Mouse (Mus musculus) hematopoietic stem cell, adult 5-6 weeks (primary cell): Measurements from ENCODE around the gene Nav1. TPM values are rescaled to one million over a fixed set of nuclear protein-coding genes. Genes with fewer than 3 reads are reported as not detected.
A peak's percentile ranks its signal among the peaks of the same experiment; 100 is the strongest.

Source experiments
- ATAC-seq, 2 experiments: fragments of 125-278 bp in 1 of 2; replicated peaks in 1 of 2; 2 replicates each; pipeline ENCODE4 v1.8.0; 2016 to 2017; ENCODE audit warnings: inconsistent platforms in 2 of 2, mild to moderate bottlenecking in 2 of 2, moderate number of reproducible peaks in 2 of 2, low read depth in 1 of 2, moderate TSS enrichment in 1 of 2; ENCODE audit not compliant: low FRiP score in 2 of 2, poor library complexity in 2 of 2, severe bottlenecking in 2 of 2, insufficient read depth in 1 of 2, low TSS enrichment in 1 of 2
- total RNA-seq: library from RNA; stranded (forward); fragments of 172-1452, 232-1000 nt; gene quantifications from 2 replicates; pipeline ENCODE4 v1.2.3, GENCODE M21; 2017

Gene Nav1
- 4.7 and 7.0 TPM in 2 replicates for total RNA-seq

- ATAC-seq: no peak
Measured at GRCm38 (mm10) chr1:135607019-135607418, at the start of gene Nav1. Gene Nav1, minus strand, starts transcription at chr1:135607295.

GRCm38 (mm10) chr1:135653909-135654308, 46.8 kb upstream of the Nav1 start:
- no peak for ATAC-seq

- ATAC-seq: no peak
Measured at GRCm38 (mm10) chr1:135645459-135646195, 38.5 kb upstream of the Nav1 start.

GRCm38 (mm10) chr1:135644110-135644509, 37.0 kb upstream of the Nav1 start:
- ATAC-seq: no peak

GRCm38 (mm10) chr1:135643691-135644090, 36.6 kb upstream of the Nav1 start:
- ATAC-seq: no peak

GRCm38 (mm10) chr1:135639853-135640252, 32.8 kb upstream of the Nav1 start:
- ATAC-seq: no peak

GRCm38 (mm10) chr1:135639093-135639492, 32.0 kb upstream of the Nav1 start:
- no peak for ATAC-seq

GRCm38 (mm10) chr1:135637574-135638008, 30.5 kb upstream of the Nav1 start:
- ATAC-seq: no peak

GRCm38 (mm10) chr1:135636111-135636511, 29.0 kb upstream of the Nav1 start:
- no peak for ATAC-seq

GRCm38 (mm10) chr1:135635323-135636064, 28.4 kb upstream of the Nav1 start:
- ATAC-seq: no peak

GRCm38 (mm10) chr1:135634791-135635190, 27.7 kb upstream of the Nav1 start:
- no peak for ATAC-seq

- no peak for ATAC-seq
Measured at GRCm38 (mm10) chr1:135633884-135634283, 26.8 kb upstream of the Nav1 start.

- ATAC-seq: no peak
Measured at GRCm38 (mm10) chr1:135633478-135633877, 26.4 kb upstream of the Nav1 start.

GRCm38 (mm10) chr1:135632199-135632598, 25.1 kb upstream of the Nav1 start:
- ATAC-seq: no peak

GRCm38 (mm10) chr1:135631515-135631914, 24.4 kb upstream of the Nav1 start:
- peak; percentile 77 to 85 for ATAC-seq

GRCm38 (mm10) chr1:135629846-135630245, 22.8 kb upstream of the Nav1 start:
- ATAC-seq: no peak

- ATAC-seq: no peak
Measured at GRCm38 (mm10) chr1:135626218-135626617, 19.1 kb upstream of the Nav1 start.

- ATAC-seq: no peak
Measured at GRCm38 (mm10) chr1:135625741-135626140, 18.6 kb upstream of the Nav1 start.

GRCm38 (mm10) chr1:135624646-135625045, 17.6 kb upstream of the Nav1 start:
- ATAC-seq: no peak
